Mouse (Mus musculus): ENCODE measurements around the gene Lpp. TPM values are rescaled to one million over a fixed set of nuclear protein-coding genes. Genes with fewer than 3 reads are reported as not detected.

Lpp gene
- 23.3 and 27.7 TPM in 2 replicates for polyA plus RNA-seq (2014; fragmentation: Nextera tagmentation; extraction: Ambion mirVana)

DNA sequence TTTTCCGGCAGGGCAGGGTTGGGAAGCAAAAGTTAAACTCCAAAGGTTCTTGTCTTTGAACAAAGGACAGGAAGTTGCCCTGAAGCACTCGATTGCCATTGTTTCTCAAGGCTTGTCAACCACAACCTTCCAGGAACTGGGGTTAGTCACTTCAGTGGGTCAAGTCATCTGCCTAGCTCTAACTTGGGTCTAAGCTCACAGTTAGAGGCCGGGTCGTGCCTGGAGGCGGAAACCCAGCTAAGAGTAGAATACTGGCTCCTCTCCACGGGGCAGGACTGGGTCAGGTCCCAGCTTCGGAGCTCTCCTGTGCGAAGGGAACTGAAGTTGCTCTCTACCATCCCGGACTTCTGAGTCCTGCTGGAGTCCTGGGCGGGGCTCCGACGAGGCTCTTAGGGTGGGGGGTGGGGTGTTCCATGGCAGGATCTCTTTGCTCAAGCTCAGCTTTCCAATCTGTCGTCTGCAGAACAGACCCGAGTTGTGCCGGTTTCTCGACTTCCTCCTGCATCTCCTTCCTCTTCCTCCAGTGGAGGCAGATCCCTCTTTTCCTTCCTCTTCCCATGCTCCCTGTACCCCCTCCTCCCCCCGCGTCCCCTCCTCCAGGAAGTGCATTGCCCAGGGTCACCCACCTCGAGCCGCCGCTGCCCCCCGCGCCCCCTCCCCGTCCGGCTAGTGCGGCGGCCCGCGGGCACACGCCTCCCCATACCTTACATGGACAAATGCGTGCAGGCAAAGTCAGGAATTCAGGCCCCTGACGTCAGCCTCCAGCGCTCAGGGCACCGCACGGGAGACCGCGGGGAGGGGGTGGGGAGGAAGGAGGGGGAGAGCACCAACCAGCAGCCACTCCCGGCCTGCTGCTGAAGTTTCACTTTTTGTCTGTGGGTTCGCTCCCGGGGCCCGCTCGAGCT, at the start of gene Lpp:
Gene Lpp (plus strand): TSS at position 857 of the 905 bp plus-strand sequence.
- peak; percentile 93 for DNase-seq (ENCODE audit: low spot score)
- peak within 1 kb of the TSS; percentile 97 for H3K27ac ChIP-seq (replicated peaks; ENCODE audit: low read depth, low read length)
- peak within 1 kb of the TSS; percentile 98 for H3K4me3 ChIP-seq (ENCODE audit: low read depth, low read length)
- peak within 1 kb of the TSS; percentile 96 for H3K9ac ChIP-seq (replicated peaks; ENCODE audit: low read length)
- H3K27me3 ChIP-seq (ENCODE audit: control insufficient read depth, insufficient read depth, low read length) = no peaks in the 10 kb centered on the region
- 1% methylated on average over 41 of the region's 42 CpGs for WGBS
- H3K4me1 ChIP-seq (ENCODE audit: control insufficient read depth, insufficient read depth, low read length) = peaks cover 2% of the 10 kb centered on the region; the same call in 1 of the 2 replicates
- no peaks in the 10 kb centered on the region for H3K9me3 ChIP-seq (replicated peaks; ENCODE audit: control insufficient read depth, low read length)
- H3K36me3 ChIP-seq (replicated peaks; ENCODE audit: control insufficient read depth, insufficient read depth, low read depth, low read length) = no peaks in the 10 kb centered on the region
- ATAC-seq (replicated peaks; ENCODE audit: insufficient number of reproducible peaks, low FRiP score, low TSS enrichment, low read depth) = peak; percentile 89
- peak within 1 kb of the TSS; percentile 80 for H3K4me2 ChIP-seq (ENCODE audit: low read depth, low read length)

DNA sequence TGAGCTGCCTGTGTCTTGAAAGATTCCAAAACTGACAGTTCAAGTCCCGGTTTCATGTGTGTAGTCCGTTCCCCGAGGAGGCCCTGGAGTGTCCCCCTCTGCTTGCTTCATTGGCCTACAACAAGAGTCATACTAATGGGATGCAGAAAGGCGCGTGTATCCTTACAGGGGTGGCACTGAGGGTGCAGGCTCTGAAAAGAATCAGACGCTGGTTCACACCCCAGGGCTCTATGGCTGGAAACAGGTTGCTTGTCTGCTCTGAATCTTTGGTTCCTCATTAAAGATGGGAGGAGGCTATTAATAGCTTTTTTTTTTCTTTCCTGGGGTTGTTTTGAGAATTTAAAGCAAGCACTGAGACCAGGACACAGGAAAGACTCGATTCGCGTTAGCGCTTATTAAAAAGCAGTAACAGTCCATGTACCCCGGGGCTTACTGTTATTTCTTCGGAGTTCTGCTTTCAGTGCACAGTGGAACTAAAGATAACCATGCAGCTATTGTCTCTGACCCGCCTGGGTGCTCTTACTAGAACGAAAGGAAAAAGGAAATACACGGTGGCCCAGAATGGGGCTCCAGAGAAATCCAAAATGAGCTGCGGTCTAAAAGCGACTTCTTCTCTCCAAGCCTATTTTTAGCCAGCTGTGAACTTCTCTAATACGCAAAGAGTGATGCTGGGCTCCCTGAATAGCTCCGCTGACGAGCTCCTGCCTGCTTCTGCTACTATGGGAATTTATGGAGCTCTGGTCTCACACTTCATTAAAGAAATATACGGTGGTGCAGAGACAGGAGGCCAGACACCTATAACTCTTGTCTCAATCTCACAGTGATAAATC, 45.5 kb upstream of the Lpp start:
- Histone ChIP-seq H3K27ac (replicated peaks; ENCODE audit: low read depth, low read length) (no peak overlapping the region), H3K9me3 (replicated peaks; ENCODE audit: control insufficient read depth, low read length) (no peaks in the 10 kb centered on the region), H3K4me2 (ENCODE audit: low read depth, low read length) (no peak overlapping the region), H3K9ac (replicated peaks; ENCODE audit: low read length) (no peak overlapping the region), H3K36me3 (replicated peaks; ENCODE audit: control insufficient read depth, insufficient read depth, low read depth, low read length) (no peaks in the 10 kb centered on the region), H3K27me3 (ENCODE audit: control insufficient read depth, insufficient read depth, low read length) (no peaks in the 10 kb centered on the region), H3K4me1 (ENCODE audit: control insufficient read depth, insufficient read depth, low read length) (no peaks in the 10 kb centered on the region), H3K4me3 (ENCODE audit: low read depth, low read length) (no peak overlapping the region)
- DNase-seq (ENCODE audit: low spot score) (no peak), ATAC-seq (replicated peaks; ENCODE audit: insufficient number of reproducible peaks, low FRiP score, low TSS enrichment, low read depth) (no peak)
- WGBS = 72% methylated on average over 21 of the region's 21 CpGs

DNA sequence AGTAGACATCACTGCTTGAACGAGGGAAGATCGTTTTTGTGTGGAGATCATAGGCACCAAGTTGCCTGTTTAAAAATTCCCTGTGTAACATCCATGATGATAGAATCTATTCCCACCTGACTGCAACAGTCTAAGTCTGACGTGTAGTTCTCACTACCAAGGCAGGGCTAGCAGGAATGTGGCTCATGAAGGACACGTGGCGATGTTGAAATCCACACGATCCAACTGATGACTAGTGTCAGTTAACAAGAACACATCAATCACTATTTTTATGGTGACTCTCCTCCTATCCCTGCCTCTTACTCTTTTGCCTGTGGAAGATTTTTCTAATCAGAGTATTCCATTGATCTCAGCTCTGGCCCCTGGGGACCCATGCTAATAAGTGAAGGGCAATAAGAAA, 43.0 kb upstream of the Lpp start:
- Histone ChIP-seq H3K4me2 (ENCODE audit: low read depth, low read length) (no peak overlapping the region), H3K9me3 (replicated peaks; ENCODE audit: control insufficient read depth, low read length) (no peaks in the 10 kb centered on the region), H3K4me3 (ENCODE audit: low read depth, low read length) (no peak overlapping the region), H3K27me3 (ENCODE audit: control insufficient read depth, insufficient read depth, low read length) (no peaks in the 10 kb centered on the region), H3K4me1 (ENCODE audit: control insufficient read depth, insufficient read depth, low read length) (no peaks in the 10 kb centered on the region), H3K36me3 (replicated peaks; ENCODE audit: control insufficient read depth, insufficient read depth, low read depth, low read length) (no peaks in the 10 kb centered on the region), H3K9ac (replicated peaks; ENCODE audit: low read length) (no peak overlapping the region), H3K27ac (replicated peaks; ENCODE audit: low read depth, low read length) (no peak overlapping the region)
- 77% methylated on average over 6 of the region's 6 CpGs for WGBS
- ATAC-seq (replicated peaks; ENCODE audit: insufficient number of reproducible peaks, low FRiP score, low TSS enrichment, low read depth) (no peak), DNase-seq (ENCODE audit: low spot score) (no peak)

DNA sequence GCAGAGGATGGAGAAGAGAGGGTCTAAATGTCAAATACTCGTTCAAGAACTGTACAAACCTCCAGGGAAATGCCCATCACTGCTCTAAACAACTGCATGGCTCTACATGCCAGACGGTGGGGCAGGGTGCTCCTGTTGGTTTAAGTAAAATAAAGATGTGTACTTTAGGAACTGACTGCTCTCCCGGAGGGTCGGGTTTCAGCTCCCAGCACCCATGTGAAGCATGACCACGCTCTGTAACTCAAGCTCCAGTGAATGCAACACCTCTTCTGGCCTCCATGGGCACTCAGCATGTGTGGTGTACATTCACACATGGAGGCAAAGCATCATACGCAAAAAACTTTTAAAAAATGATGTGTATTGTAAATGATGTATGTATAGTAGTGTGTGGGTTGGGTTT, 42.6 kb upstream of the Lpp start:
- no peaks in the 10 kb centered on the region for H3K9me3 ChIP-seq (replicated peaks; ENCODE audit: control insufficient read depth, low read length)
- no peaks in the 10 kb centered on the region for H3K27me3 ChIP-seq (ENCODE audit: control insufficient read depth, insufficient read depth, low read length)
- ATAC-seq (replicated peaks; ENCODE audit: insufficient number of reproducible peaks, low FRiP score, low TSS enrichment, low read depth) (no peak), DNase-seq (ENCODE audit: low spot score) (peak; percentile 6)
- H3K36me3 ChIP-seq (replicated peaks; ENCODE audit: control insufficient read depth, insufficient read depth, low read depth, low read length) = no peaks in the 10 kb centered on the region
- no peak overlapping the region for H3K27ac ChIP-seq (replicated peaks; ENCODE audit: low read depth, low read length)
- 67% methylated on average over 6 of the region's 6 CpGs for WGBS
- H3K4me1 ChIP-seq (ENCODE audit: control insufficient read depth, insufficient read depth, low read length) = no peaks in the 10 kb centered on the region
- H3K4me3 ChIP-seq (ENCODE audit: low read depth, low read length) = no peak overlapping the region
- H3K9ac ChIP-seq (replicated peaks; ENCODE audit: low read length) = no peak overlapping the region
- no peak overlapping the region for H3K4me2 ChIP-seq (ENCODE audit: low read depth, low read length)

DNA sequence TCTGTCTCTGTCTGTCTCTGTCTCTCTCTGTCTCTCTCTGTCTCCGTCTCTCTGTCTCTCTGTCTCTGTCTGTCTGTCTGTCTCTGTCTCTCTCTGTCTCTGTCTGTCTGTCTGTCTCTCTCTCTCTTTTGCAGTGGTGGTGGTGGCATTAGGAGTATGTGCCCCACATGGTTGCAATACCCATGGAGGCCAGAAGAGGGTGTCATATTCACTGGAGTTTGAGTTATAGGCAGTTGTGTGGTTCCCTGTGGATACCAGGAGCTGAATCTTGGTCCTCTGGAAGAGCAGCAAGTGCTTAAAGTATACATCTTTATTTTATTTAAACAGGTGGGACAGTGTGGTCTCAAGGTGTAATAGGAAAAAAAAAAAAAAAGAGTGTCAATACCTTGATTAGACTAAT, 41.5 kb upstream of the Lpp start:
- H3K4me3 ChIP-seq (ENCODE audit: low read depth, low read length) = no peak overlapping the region
- H3K4me2 ChIP-seq (ENCODE audit: low read depth, low read length) = no peak overlapping the region
- no peaks in the 10 kb centered on the region for H3K27me3 ChIP-seq (ENCODE audit: control insufficient read depth, insufficient read depth, low read length)
- DNase-seq (ENCODE audit: low spot score) (no peak), ATAC-seq (replicated peaks; ENCODE audit: insufficient number of reproducible peaks, low FRiP score, low TSS enrichment, low read depth) (no peak)
- no peak overlapping the region for H3K9ac ChIP-seq (replicated peaks; ENCODE audit: low read length)
- no peaks in the 10 kb centered on the region for H3K36me3 ChIP-seq (replicated peaks; ENCODE audit: control insufficient read depth, insufficient read depth, low read depth, low read length)
- H3K4me1 ChIP-seq (ENCODE audit: control insufficient read depth, insufficient read depth, low read length) = no peaks in the 10 kb centered on the region
- H3K27ac ChIP-seq (replicated peaks; ENCODE audit: low read depth, low read length) = no peak overlapping the region
- 91% methylated on average over 1 of the region's 1 CpGs for WGBS
- no peaks in the 10 kb centered on the region for H3K9me3 ChIP-seq (replicated peaks; ENCODE audit: control insufficient read depth, low read length)

DNA sequence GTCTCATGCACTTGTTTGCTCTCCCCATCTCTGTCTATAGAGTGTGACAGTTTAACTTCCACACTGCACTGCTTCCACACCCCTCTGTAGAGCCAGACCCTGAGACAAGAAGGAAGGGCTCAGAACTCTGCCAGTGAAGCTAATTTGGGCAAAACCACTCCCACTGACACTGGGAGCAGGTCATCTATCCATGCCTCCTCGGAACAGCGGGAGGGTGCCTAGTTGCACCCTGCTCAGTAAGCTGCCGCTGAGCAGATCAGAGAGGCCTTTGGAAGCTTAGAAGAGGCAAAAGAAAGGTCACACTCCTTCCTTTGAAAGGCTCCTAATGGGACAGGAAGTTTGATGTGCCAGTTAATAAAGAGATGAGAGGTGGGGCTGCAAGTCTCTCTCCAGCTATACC, 39.5 kb upstream of the Lpp start:
- WGBS = 6% methylated on average over 3 of the region's 3 CpGs
- H3K9me3 ChIP-seq (replicated peaks; ENCODE audit: control insufficient read depth, low read length) = no peaks in the 10 kb centered on the region

DNA sequence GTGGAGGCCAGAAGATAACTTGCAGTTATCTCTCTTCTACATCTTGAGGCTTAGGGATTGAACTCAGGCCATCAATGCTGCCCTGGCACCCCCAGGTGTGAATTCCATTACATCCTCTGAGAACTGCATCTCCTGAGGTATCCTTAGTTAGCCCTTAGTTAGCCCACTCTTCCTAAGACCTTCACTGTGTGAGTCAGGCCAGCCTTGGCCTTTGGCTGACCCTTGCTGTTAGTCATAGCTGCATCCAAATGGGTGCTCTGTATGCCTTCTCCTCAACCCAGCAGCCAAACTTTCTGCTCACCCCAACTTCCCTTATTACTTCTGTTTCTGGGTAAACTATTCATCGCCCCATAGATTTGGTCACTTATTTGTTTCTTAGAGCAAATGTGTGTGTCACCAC, 31.6 kb upstream of the Lpp start:
- no peaks in the 10 kb centered on the region for H3K4me1 ChIP-seq (ENCODE audit: control insufficient read depth, insufficient read depth, low read length)
- H3K4me2 ChIP-seq (ENCODE audit: low read depth, low read length) = no peak overlapping the region
- H3K9ac ChIP-seq (replicated peaks; ENCODE audit: low read length) = no peak overlapping the region
- H3K9me3 ChIP-seq (replicated peaks; ENCODE audit: control insufficient read depth, low read length) = no peaks in the 10 kb centered on the region
- DNase-seq (ENCODE audit: low spot score) (no peak), ATAC-seq (replicated peaks; ENCODE audit: insufficient number of reproducible peaks, low FRiP score, low TSS enrichment, low read depth) (no peak)
- no peaks in the 10 kb centered on the region for H3K36me3 ChIP-seq (replicated peaks; ENCODE audit: control insufficient read depth, insufficient read depth, low read depth, low read length)
- H3K27ac ChIP-seq (replicated peaks; ENCODE audit: low read depth, low read length) = no peak overlapping the region
- no peaks in the 10 kb centered on the region for H3K27me3 ChIP-seq (ENCODE audit: control insufficient read depth, insufficient read depth, low read length)
- no peak overlapping the region for H3K4me3 ChIP-seq (ENCODE audit: low read depth, low read length)
- WGBS = 87% methylated on average over 1 of the region's 1 CpGs

More for the DNA sequence above, 39.5 kb upstream of the Lpp start:
- H3K36me3 ChIP-seq (replicated peaks; ENCODE audit: control insufficient read depth, insufficient read depth, low read depth, low read length) = no peaks in the 10 kb centered on the region
- no peak overlapping the region for H3K9ac ChIP-seq (replicated peaks; ENCODE audit: low read length)
- no peak overlapping the region for H3K4me2 ChIP-seq (ENCODE audit: low read depth, low read length)
- no peak overlapping the region for H3K4me3 ChIP-seq (ENCODE audit: low read depth, low read length)
- ATAC-seq (replicated peaks; ENCODE audit: insufficient number of reproducible peaks, low FRiP score, low TSS enrichment, low read depth) (no peak), DNase-seq (ENCODE audit: low spot score) (no peak)
- H3K4me1 ChIP-seq (ENCODE audit: control insufficient read depth, insufficient read depth, low read length) = no peaks in the 10 kb centered on the region
- H3K27ac ChIP-seq (replicated peaks; ENCODE audit: low read depth, low read length) = no peak overlapping the region
- no peaks in the 10 kb centered on the region for H3K27me3 ChIP-seq (ENCODE audit: control insufficient read depth, insufficient read depth, low read length)
